Comparison of ENCODE assay signal across 21 mouse cellular contexts in genomic region chr15:102707736-102708269, GRCm38 (mm10). TPM values are rescaled to one million over a fixed set of nuclear protein-coding genes. Genes with fewer than 3 reads are reported as not detected.
DNase-seq lines count a peak whose midpoint lies in the region; ATAC-seq and TF ChIP-seq lines count a peak whose summit lies in the region.
"Had no signal": no experiment of that assay in that cellular context is flagged by ENCODE, and none has a peak within 500 bp of the region (broad histone marks: within the 10 kb centered on the region; RNA-seq: fewer than 3 reads in every experiment).

No protein-coding gene starts in this region.

- H3K36me3 ChIP-seq in kidney, embryonic 15.5 days: peaks cover 63% of the 10 kb centered on the region
- H3K36me3 ChIP-seq in forebrain, embryonic 14.5 days (ENCODE audit: control insufficient read depth, insufficient read depth, low read length): peaks cover 63% of the 10 kb centered on the region
- H3K36me3 ChIP-seq in hindbrain, embryonic 12.5 days: peaks cover 65% of the 10 kb centered on the region
- peaks cover 48% of the 10 kb centered on the region for H3K36me3 ChIP-seq in neural tube, embryonic 12.5 days

- no peak overlapping the region; the same call in 1 of the 2 replicates for H3K27ac ChIP-seq in kidney, embryonic 15.5 days
- H3K27ac ChIP-seq in forebrain, embryonic 14.5 days (ENCODE audit: low read depth, low read length): no peak overlapping the region; the same call in 1 of the 2 replicates
- H3K27ac ChIP-seq in hindbrain, embryonic 12.5 days: peak overlapping the region; percentile 67
- peak overlapping the region; percentile 10; the same call in 1 of the 2 replicates for H3K27ac ChIP-seq in neural tube, embryonic 12.5 days
- H3K27ac ChIP-seq: intestine, embryonic 15.5 days had no signal

- TF ChIP-seq POLR2A in lung, adult 2 months (IDR thresholded peaks at IDR 0.05; ENCODE audit: borderline replicate concordance, extremely low read depth, low read depth, low read length): no peak

- no peaks in the 10 kb centered on the region for H3K9me3 ChIP-seq in kidney, embryonic 15.5 days (replicated peaks)
- H3K9me3 ChIP-seq in forebrain, embryonic 14.5 days (replicated peaks; ENCODE audit: control insufficient read depth, low read length): no peaks in the 10 kb centered on the region
- no peaks in the 10 kb centered on the region for H3K9me3 ChIP-seq in hindbrain, embryonic 12.5 days (replicated peaks)
- no peaks in the 10 kb centered on the region for H3K9me3 ChIP-seq in neural tube, embryonic 12.5 days
- H3K9me3 ChIP-seq: G1E; heart, embryonic 12.5 days; intestine, embryonic 15.5 days had no signal

- no peak overlapping the region for H3K9ac ChIP-seq in kidney, embryonic 15.5 days
- no peak overlapping the region for H3K9ac ChIP-seq in forebrain, embryonic 14.5 days (ENCODE audit: low read length)
- H3K9ac ChIP-seq in hindbrain, embryonic 12.5 days: no peak overlapping the region
- no peak overlapping the region for H3K9ac ChIP-seq in neural tube, embryonic 12.5 days
- H3K9ac ChIP-seq: heart, embryonic 12.5 days; intestine, embryonic 15.5 days; liver, postnatal 0 days had no signal

- no peak overlapping the region for H3K4me2 ChIP-seq in kidney, embryonic 15.5 days
- no peak overlapping the region for H3K4me2 ChIP-seq in forebrain, embryonic 14.5 days (ENCODE audit: low read length)
- no peak overlapping the region for H3K4me2 ChIP-seq in hindbrain, embryonic 12.5 days (replicated peaks)
- H3K4me2 ChIP-seq in neural tube, embryonic 12.5 days (replicated peaks): 0 out of 2 replicates have a peak overlapping the region, but pooled peaks have one; percentile 9
- H3K4me2 ChIP-seq: heart, embryonic 12.5 days; intestine, embryonic 15.5 days had no signal

- ATAC-seq in kidney, embryonic 15.5 days (replicated peaks; ENCODE audit: low FRiP score): peak; percentile 38; the same call in 1 of the 2 replicates
- ATAC-seq in forebrain, embryonic 14.5 days: no peak
- ATAC-seq in hindbrain, embryonic 12.5 days (ENCODE audit: low FRiP score): peak; percentile 58
- peak; percentile 38; the same call in 1 of the 2 replicates for ATAC-seq in neural tube, embryonic 12.5 days (ENCODE audit: low FRiP score, low read depth)
- ATAC-seq: activated CD4-positive, CD25-positive, alpha-beta regulatory T cell, adult 4 months; intestine, embryonic 15.5 days; liver, postnatal 0 days had no signal

- H3K4me3 ChIP-seq in kidney, embryonic 15.5 days (replicated peaks): no peak overlapping the region
- H3K4me3 ChIP-seq in forebrain, embryonic 14.5 days (ENCODE audit: low read depth, low read length): no peak overlapping the region
- H3K4me3 ChIP-seq in hindbrain, embryonic 12.5 days: no peak overlapping the region
- H3K4me3 ChIP-seq in neural tube, embryonic 12.5 days: no peak overlapping the region
- H3K4me3 ChIP-seq in lung, adult 2 months (replicated peaks; ENCODE audit: extremely low read depth, low read depth, low read length): no peak overlapping the region
- H3K4me3 ChIP-seq: heart, embryonic 12.5 days; intestine, embryonic 15.5 days had no signal

- no peak for DNase-seq in kidney, adult 18-20 months
- peak; percentile 42 for DNase-seq in forebrain, embryonic 14.5 days (ENCODE audit: low spot score)
- DNase-seq in lung, adult 2 months: no peak
- no peak for DNase-seq in heart, adult 11 months
- no peak for DNase-seq in thymus, postnatal 0 days (ENCODE audit: low spot score)
- DNase-seq: adrenal gland, postnatal 14 days; cerebellum, adult 11-12 months; cerebellum, postnatal 36 days; heart, postnatal 36 days; kidney, postnatal 4 days; liver, postnatal 0 days; lung, postnatal 14 days; right cerebral cortex, postnatal 4 days; thymus, postnatal 14 days had no signal

- no peaks in the 10 kb centered on the region for H3K27me3 ChIP-seq in kidney, embryonic 15.5 days
- H3K27me3 ChIP-seq in forebrain, embryonic 14.5 days (replicated peaks; ENCODE audit: control insufficient read depth, insufficient read depth, low read length): no peaks in the 10 kb centered on the region
- no peaks in the 10 kb centered on the region for H3K27me3 ChIP-seq in hindbrain, embryonic 12.5 days
- no peaks in the 10 kb centered on the region for H3K27me3 ChIP-seq in neural tube, embryonic 12.5 days (replicated peaks)
- H3K27me3 ChIP-seq: heart, embryonic 12.5 days; intestine, embryonic 15.5 days had no signal

- H3K4me1 ChIP-seq in kidney, embryonic 15.5 days: peaks cover 21% of the 10 kb centered on the region
- peaks cover 6% of the 10 kb centered on the region for H3K4me1 ChIP-seq in forebrain, embryonic 14.5 days (ENCODE audit: control insufficient read depth, insufficient read depth, low read length)
- H3K4me1 ChIP-seq in hindbrain, embryonic 12.5 days: peaks cover 23% of the 10 kb centered on the region
- peaks cover 31% of the 10 kb centered on the region for H3K4me1 ChIP-seq in neural tube, embryonic 12.5 days
- H3K4me1 ChIP-seq in lung, adult 2 months (ENCODE audit: control insufficient read depth, insufficient read depth, low read length): no peaks in the 10 kb centered on the region
- H3K4me1 ChIP-seq: heart, embryonic 12.5 days; intestine, embryonic 15.5 days had no signal

- WGBS in kidney, embryonic 15.5 days: 42% methylated on average over 6 of the region's 6 CpGs
- WGBS in forebrain, embryonic 14.5 days: 61% methylated on average over 6 of the region's 6 CpGs
- WGBS in hindbrain, embryonic 12.5 days: 44% methylated on average over 6 of the region's 6 CpGs
- WGBS in neural tube, embryonic 12.5 days: 39% methylated on average over 6 of the region's 6 CpGs
- WGBS in lung, adult 2 months: 86% methylated on average over 6 of the region's 6 CpGs

- TF ChIP-seq CTCF in lung, adult 2 months (IDR thresholded peaks at IDR 0.05; ENCODE audit: insufficient read depth, low read length): no peak

RNA-seq across cellular contexts. Expression of gene Calcoco1, which starts 14.2 kb away (rescaled TPM):
- polyA plus RNA-seq in kidney, embryonic 15.5 days (2015; fragmentation: Nextera tagmentation; extraction: Ambion mirVana): 47.0 and 51.4 TPM in 2 replicates
- 48.2 and 61.2 TPM in 2 replicates for polyA plus RNA-seq in forebrain, embryonic 14.5 days (2014; fragmentation: Nextera tagmentation; extraction: Ambion mirVana)
- polyA plus RNA-seq in hindbrain, embryonic 12.5 days (2016; fragmentation: Nextera tagmentation; extraction: Ambion mirVana): 47.3 and 49.1 TPM in 2 replicates
- polyA plus RNA-seq in neural tube, embryonic 12.5 days (2016; fragmentation: Nextera tagmentation; extraction: Ambion mirVana): 39.1 and 47.3 TPM in 2 replicates
- 76.5 and 105 TPM in 2 replicates for polyA plus RNA-seq in lung, adult 2 months (2012; rRNA removed)
- polyA plus RNA-seq in thymus, postnatal 0 days (2015; fragmentation: Nextera tagmentation; extraction: Ambion mirVana): 55.9 and 58.4 TPM in 2 replicates

RNA-seq across cellular contexts. Expression of gene Atp5g2, which starts 35.7 kb away (rescaled TPM):
- 70.2 and 95.0 TPM in 2 replicates for polyA plus RNA-seq in kidney, embryonic 15.5 days (2015; fragmentation: Nextera tagmentation; extraction: Ambion mirVana)
- polyA plus RNA-seq in forebrain, embryonic 14.5 days (2014; fragmentation: Nextera tagmentation; extraction: Ambion mirVana): 62.4 and 88.3 TPM in 2 replicates
- 53.9 and 60.4 TPM in 2 replicates for polyA plus RNA-seq in hindbrain, embryonic 12.5 days (2016; fragmentation: Nextera tagmentation; extraction: Ambion mirVana)
- 61.1 and 62.7 TPM in 2 replicates for polyA plus RNA-seq in neural tube, embryonic 12.5 days (2016; fragmentation: Nextera tagmentation; extraction: Ambion mirVana)
- 250 and 262 TPM in 2 replicates for polyA plus RNA-seq in lung, adult 2 months (2012; rRNA removed)
- polyA plus RNA-seq in thymus, postnatal 0 days (2015; fragmentation: Nextera tagmentation; extraction: Ambion mirVana): 76.9 and 85.0 TPM in 2 replicates

Comparison
In these comparisons a context has a peak if more than half of its experiments do, and no peak if none do; other contexts are left out.
1. H3K27ac ChIP-seq: peak in hindbrain, embryonic 12.5 days (single experiment) and neural tube, embryonic 12.5 days (single experiment); none in kidney, embryonic 15.5 days (single experiment) and forebrain, embryonic 14.5 days (single experiment).